Mouse (Mus musculus) small intestine, adult 2 months (tissue): ENCODE results near the gene Znfx1.

Experiments
- CTCF ChIP-seq: fragments of 200-500 bp; IDR thresholded peaks from 2 replicates; pipeline ENCODE4 v1.5.1; 2012; ENCODE audit warnings: low read depth, mild to moderate bottlenecking, control low read depth, inconsistent platforms, low read length, moderate library complexity, mixed read lengths; ENCODE audit not compliant: insufficient replicate concordance, insufficient read length; ENCODE audit errors: extremely low read depth
- POLR2A ChIP-seq: fragments of 200-500 bp; IDR thresholded peaks from 2 replicates; pipeline ENCODE4 v1.6.1; 2012; ENCODE audit warnings: low read depth, mild to moderate bottlenecking, control low read depth, inconsistent platforms, low read length, moderate library complexity

- TF ChIP-seq CTCF (no peak), POLR2A (no peak)
Measured at GRCm38 (mm10) chr2:167006355-167006754, 56.5 kb downstream of the Znfx1 start.
